Comparison of ENCODE assay signal across 9 mouse cellular contexts in genomic region chr2:164794293-164794692, GRCm38 (mm10). TPM values are rescaled to one million over a fixed set of nuclear protein-coding genes. Genes with fewer than 3 reads are reported as not detected.
DNase-seq lines count a peak whose midpoint lies in the region; ATAC-seq and TF ChIP-seq lines count a peak whose summit lies in the region.
"Had no signal": no experiment of that assay in that cellular context is flagged by ENCODE, and none has a peak within 500 bp of the region (broad histone marks: within the 10 kb centered on the region; RNA-seq: fewer than 3 reads in every experiment).

No protein-coding gene starts in this region.

- TF ChIP-seq EP300 in CH12.LX (IDR thresholded peaks at IDR 0.05; ENCODE audit: low read length): no peak

- H3K9me3 ChIP-seq in CH12.LX (replicated peaks; ENCODE audit: low read length): no peaks in the 10 kb centered on the region
- no peaks in the 10 kb centered on the region for H3K9me3 ChIP-seq in heart, embryonic 15.5 days (replicated peaks)
- no peaks in the 10 kb centered on the region for H3K9me3 ChIP-seq in liver, embryonic 15.5 days (replicated peaks)
- H3K9me3 ChIP-seq: lung, embryonic 15.5 days had no signal

- no peaks in the 10 kb centered on the region for H3K79me2 ChIP-seq in CH12.LX (replicated peaks; ENCODE audit: control insufficient read depth, extremely low read depth, insufficient read depth, poor library complexity, severe bottlenecking)

- peak; percentile 57 for TF ChIP-seq RAD21 in CH12.LX (IDR thresholded peaks at IDR 0.05; ENCODE audit: low read depth, low read length)

- peak; percentile 48 for ATAC-seq in heart, embryonic 15.5 days (replicated peaks; ENCODE audit: insufficient number of reproducible peaks, insufficient read depth, low FRiP score, low read depth)
- peak; percentile 49 for ATAC-seq in liver, embryonic 15.5 days (ENCODE audit: insufficient read depth)
- peak; percentile 80 for ATAC-seq in neutrophil, adult 5-6 weeks (ENCODE audit: extremely low read depth, insufficient number of reproducible peaks, low FRiP score, poor library complexity, severe bottlenecking)

- TF ChIP-seq POLR2A in CH12.LX (IDR thresholded peaks at IDR 0.05; ENCODE audit: low read depth, low read length): no peak
- TF ChIP-seq POLR2A in bone marrow, adult 2 months (IDR thresholded peaks at IDR 0.05; ENCODE audit: borderline replicate concordance, control insufficient read depth, low read depth, low read length): no peak

- peaks cover 0 to 6% of the 10 kb centered on the region in 2 experiments; a peak in 2 of 4 replicates for H3K4me1 ChIP-seq in CH12.LX (ENCODE audit: control insufficient read depth in 1 of 2, insufficient read depth in 2 of 2)
- H3K4me1 ChIP-seq in bone marrow, adult 2 months (ENCODE audit: control insufficient read depth, insufficient read depth, low read length): no peaks in the 10 kb centered on the region
- H3K4me1 ChIP-seq in heart, embryonic 15.5 days (replicated peaks): peaks cover 16% of the 10 kb centered on the region
- peaks cover 21% of the 10 kb centered on the region for H3K4me1 ChIP-seq in liver, embryonic 15.5 days (replicated peaks)

- in situ Hi-C loops in CH12.LX (cut with MboI; ENCODE audit: low pct_ligation_motif_present, low pct_unique_long_range_greater_than_20kb, low sequenced_read_pairs): no loop called here

- H3K4me3 ChIP-seq in CH12.LX (replicated peaks in 1 of 3; ENCODE audit: low read depth in 2 of 3, low read length in 2 of 3, poor library complexity in 1 of 3): no peak overlapping the region
- no peak overlapping the region for H3K4me3 ChIP-seq in bone marrow, adult 2 months (replicated peaks; ENCODE audit: control insufficient read depth, low read depth, low read length)
- H3K4me3 ChIP-seq in heart, embryonic 15.5 days: no peak overlapping the region
- no peak overlapping the region for H3K4me3 ChIP-seq in liver, embryonic 15.5 days (replicated peaks)
- H3K4me3 ChIP-seq: lung, embryonic 15.5 days had no signal

- H3K36me3 ChIP-seq in CH12.LX (replicated peaks in 1 of 2; ENCODE audit: control insufficient read depth in 1 of 2, insufficient read depth in 1 of 2, low read length in 1 of 2): peaks cover 52 to 83% of the 10 kb centered on the region in 2 experiments
- H3K36me3 ChIP-seq in heart, embryonic 15.5 days: peaks cover 66% of the 10 kb centered on the region
- H3K36me3 ChIP-seq in liver, embryonic 15.5 days (replicated peaks): peaks cover 85% of the 10 kb centered on the region

- peak; percentile 83 to 90 for TF ChIP-seq CTCF in CH12.LX (conservative IDR thresholded peaks at IDR 0.05 in 1 of 2, IDR thresholded peaks at IDR 0.05 in 1 of 2; ENCODE audit: low read depth in 2 of 2, low read length in 2 of 2)
- TF ChIP-seq CTCF in bone marrow, adult 2 months (IDR thresholded peaks at IDR 0.05; ENCODE audit: control insufficient read depth, insufficient read depth, low read length): peak; percentile 90

- 27% methylated on average over 5 of the region's 5 CpGs for WGBS in bone marrow, adult 2 months
- WGBS in heart, embryonic 15.5 days: 26% methylated on average over 5 of the region's 5 CpGs
- 28% methylated on average over 5 of the region's 5 CpGs for WGBS in liver, embryonic 15.5 days (ENCODE audit: insufficient replicate concordance)

- no peak overlapping the region for H3K4me2 ChIP-seq in CH12.LX (ENCODE audit: insufficient read depth, low read depth, poor library complexity, severe bottlenecking)
- H3K4me2 ChIP-seq in heart, embryonic 15.5 days: no peak overlapping the region
- H3K4me2 ChIP-seq in liver, embryonic 15.5 days: no peak overlapping the region
- H3K4me2 ChIP-seq: lung, embryonic 15.5 days had no signal

- no peaks in the 10 kb centered on the region for H3K27me3 ChIP-seq in CH12.LX (replicated peaks)
- no peaks in the 10 kb centered on the region for H3K27me3 ChIP-seq in heart, embryonic 15.5 days
- H3K27me3 ChIP-seq in liver, embryonic 15.5 days: no peaks in the 10 kb centered on the region
- H3K27me3 ChIP-seq: lung, embryonic 15.5 days had no signal

- DNase-seq in CH12.LX (ENCODE audit: extremely low read depth): peak; percentile 79
- peak; percentile 70 for DNase-seq in fibroblast of lung, adult 2 months (ENCODE audit: low read depth)
- DNase-seq in kidney, postnatal 25 days: peak; percentile 91 to 96
- DNase-seq in testis, postnatal 10 days (ENCODE audit: low spot score): peak; percentile 92

- H3K27ac ChIP-seq in CH12.LX (ENCODE audit: insufficient read depth, low read depth): no peak overlapping the region
- no peak overlapping the region for H3K27ac ChIP-seq in bone marrow, adult 2 months (ENCODE audit: control insufficient read depth, insufficient read depth, low read depth, low read length, poor library complexity)
- H3K27ac ChIP-seq in heart, embryonic 15.5 days: peak overlapping the region; percentile 76
- no peak overlapping the region for H3K27ac ChIP-seq in liver, embryonic 15.5 days (replicated peaks)
- H3K27ac ChIP-seq: lung, embryonic 15.5 days had no signal

- dilution Hi-C loops in CH12.LX (cut with MboI; ENCODE audit: extremely low pct_ligation_motif_present, extremely low pct_unique_long_range_greater_than_20kb, low sequenced_read_pairs): no loop called here

- no peak overlapping the region for H3K9ac ChIP-seq in CH12.LX (ENCODE audit: insufficient read depth, low read depth)
- no peak overlapping the region for H3K9ac ChIP-seq in heart, embryonic 15.5 days
- no peak overlapping the region for H3K9ac ChIP-seq in liver, embryonic 15.5 days
- H3K9ac ChIP-seq: lung, embryonic 15.5 days had no signal

TF ChIP-seq in CH12.LX, 34 proteins besides CTCF, POLR2A, EP300 and RAD21 (continues in another document):
- no peak for TF ChIP-seq E2F4 (IDR thresholded peaks at IDR 0.05; ENCODE audit: insufficient replicate concordance, low read depth, low read length)
- TF ChIP-seq SIN3A (IDR thresholded peaks at IDR 0.05; ENCODE audit: low read length): no peak
- TF ChIP-seq ZNF384 (IDR thresholded peaks at IDR 0.05; ENCODE audit: low read depth, low read length): no peak
- no peak for TF ChIP-seq MAZ (IDR thresholded peaks at IDR 0.05; ENCODE audit: low read depth, low read length)
- no peak for TF ChIP-seq ZKSCAN1 (IDR thresholded peaks at IDR 0.05; ENCODE audit: borderline replicate concordance, low read depth, low read length)
- no peak for TF ChIP-seq MAX (IDR thresholded peaks at IDR 0.05; ENCODE audit: low read length)
- no peak for TF ChIP-seq PAX5 (IDR thresholded peaks at IDR 0.05; ENCODE audit: low read length)
- TF ChIP-seq MAFK (IDR thresholded peaks at IDR 0.05; ENCODE audit: insufficient replicate concordance, low read length): no peak
- no peak for TF ChIP-seq USF1 (IDR thresholded peaks at IDR 0.05; ENCODE audit: low read depth, low read length)
- TF ChIP-seq NELFE (IDR thresholded peaks at IDR 0.05; ENCODE audit: low read depth, low read length): no peak
- no peak for TF ChIP-seq TCF12 (IDR thresholded peaks at IDR 0.05; ENCODE audit: low read depth, low read length)
- TF ChIP-seq UBTF (IDR thresholded peaks at IDR 0.05; ENCODE audit: low read depth, low read length): no peak

RNA-seq across cellular contexts. Expression of gene Snx21, which starts 8.7 kb away (rescaled TPM):
- total RNA-seq in CH12.LX (2012; rRNA removed): 2.3 and 3.3 TPM in 2 replicates
- total RNA-seq in CH12.LX (2014; rRNA removed): 0.71 and 1.1 TPM in 2 replicates
- 1.1 and 1.5 TPM in 2 replicates for polyA plus RNA-seq in CH12.LX (2012; ENCODE audit: insufficient read length, low read depth)
- 2.3 and 5.8 TPM in 2 replicates for polyA plus RNA-seq in bone marrow, adult 2 months (2011; ENCODE audit: insufficient read depth, insufficient read length, low replicate concordance, missing spikeins)
- 42.5 and 43.4 TPM in 2 replicates for polyA plus RNA-seq in heart, embryonic 15.5 days (2015; fragmentation: Nextera tagmentation; extraction: Ambion mirVana)
- 5.6 and 7.9 TPM in 2 replicates for polyA plus RNA-seq in liver, embryonic 15.5 days (2015; fragmentation: Nextera tagmentation; extraction: Ambion mirVana)
- total RNA-seq in neutrophil, adult 5-6 weeks (2017): 1.6 and 2.6 TPM in 2 replicates

RNA-seq across cellular contexts. Expression of gene Acot8, which starts 10.4 kb away (rescaled TPM):
- total RNA-seq in CH12.LX (2012; rRNA removed) (22.0 and 26.8 TPM in 2 replicates), CH12.LX (2014; rRNA removed) (15.8 and 16.8 TPM in 2 replicates)
- polyA plus RNA-seq in CH12.LX (2012; ENCODE audit: insufficient read length, low read depth): 10.5 and 11.9 TPM in 2 replicates
- 16.5 and 36.5 TPM in 2 replicates for polyA plus RNA-seq in bone marrow, adult 2 months (2011; ENCODE audit: insufficient read depth, insufficient read length, low replicate concordance, missing spikeins)
- 12.0 and 15.0 TPM in 2 replicates for polyA plus RNA-seq in heart, embryonic 15.5 days (2015; fragmentation: Nextera tagmentation; extraction: Ambion mirVana)
- 20.3 and 21.3 TPM in 2 replicates for polyA plus RNA-seq in liver, embryonic 15.5 days (2015; fragmentation: Nextera tagmentation; extraction: Ambion mirVana)
- total RNA-seq in neutrophil, adult 5-6 weeks (2017): 35.4 and 39.3 TPM in 2 replicates

RNA-seq across cellular contexts. Expression of gene Zswim3, which starts 10.6 kb away (rescaled TPM):
- 3.5 and 3.7 TPM in 2 replicates for total RNA-seq in CH12.LX (2012; rRNA removed)
- total RNA-seq in CH12.LX (2014; rRNA removed): 1.6 and 2.3 TPM in 2 replicates
- 2.1 and 2.5 TPM in 2 replicates for polyA plus RNA-seq in CH12.LX (2012; ENCODE audit: insufficient read length, low read depth)
- 3.4 and 4.4 TPM in 2 replicates for polyA plus RNA-seq in bone marrow, adult 2 months (2011; ENCODE audit: insufficient read depth, insufficient read length, low replicate concordance, missing spikeins)
- polyA plus RNA-seq in heart, embryonic 15.5 days (2015; fragmentation: Nextera tagmentation; extraction: Ambion mirVana): 4.9 TPM in 2 replicates
- polyA plus RNA-seq in liver, embryonic 15.5 days (2015; fragmentation: Nextera tagmentation; extraction: Ambion mirVana): 4.3 and 5.5 TPM in 2 replicates
- 3.8 and 3.9 TPM in 2 replicates for total RNA-seq in neutrophil, adult 5-6 weeks (2017)

RNA-seq across cellular contexts. Expression of gene Tnnc2, which starts 14.5 kb away (rescaled TPM):
- total RNA-seq in CH12.LX (2012; rRNA removed) (not detected in 2 replicates), CH12.LX (2014; rRNA removed) (not detected in 2 replicates)
- polyA plus RNA-seq in CH12.LX (2012; ENCODE audit: insufficient read length, low read depth): not detected in 2 replicates
- 9.6 and 12.2 TPM in 2 replicates for polyA plus RNA-seq in bone marrow, adult 2 months (2011; ENCODE audit: insufficient read depth, insufficient read length, low replicate concordance, missing spikeins)
- polyA plus RNA-seq in heart, embryonic 15.5 days (2015; fragmentation: Nextera tagmentation; extraction: Ambion mirVana): 4.9 and 5.2 TPM in 2 replicates
- 27.2 and 51.1 TPM in 2 replicates for polyA plus RNA-seq in liver, embryonic 15.5 days (2015; fragmentation: Nextera tagmentation; extraction: Ambion mirVana)
- total RNA-seq in neutrophil, adult 5-6 weeks (2017): not detected in 2 replicates

RNA-seq across cellular contexts. Expression of gene Ube2c, which starts 24.6 kb away (rescaled TPM):
- total RNA-seq in CH12.LX (2012; rRNA removed) (103 and 121 TPM in 2 replicates), CH12.LX (2014; rRNA removed) (104 and 126 TPM in 2 replicates)
- 156 and 226 TPM in 2 replicates for polyA plus RNA-seq in CH12.LX (2012; ENCODE audit: insufficient read length, low read depth)
- 261 and 459 TPM in 2 replicates for polyA plus RNA-seq in bone marrow, adult 2 months (2011; ENCODE audit: insufficient read depth, insufficient read length, low replicate concordance, missing spikeins)
- polyA plus RNA-seq in heart, embryonic 15.5 days (2015; fragmentation: Nextera tagmentation; extraction: Ambion mirVana): 377 and 382 TPM in 2 replicates
- 682 and 720 TPM in 2 replicates for polyA plus RNA-seq in liver, embryonic 15.5 days (2015; fragmentation: Nextera tagmentation; extraction: Ambion mirVana)
- total RNA-seq in neutrophil, adult 5-6 weeks (2017): 2.8 and 3.7 TPM in 2 replicates
